Mouse (Mus musculus) right cerebral cortex, postnatal 4 days (tissue): Measurements from ENCODE around the gene Dnah8.
A peak's percentile ranks its signal among the peaks of the same experiment; 100 is the strongest.

ENCODE experiments used
- DNase-seq: peaks from one replicate; pipeline ENCODE4 v3.0.0-alpha.2; 2022

Gene Dnah8

DNA sequence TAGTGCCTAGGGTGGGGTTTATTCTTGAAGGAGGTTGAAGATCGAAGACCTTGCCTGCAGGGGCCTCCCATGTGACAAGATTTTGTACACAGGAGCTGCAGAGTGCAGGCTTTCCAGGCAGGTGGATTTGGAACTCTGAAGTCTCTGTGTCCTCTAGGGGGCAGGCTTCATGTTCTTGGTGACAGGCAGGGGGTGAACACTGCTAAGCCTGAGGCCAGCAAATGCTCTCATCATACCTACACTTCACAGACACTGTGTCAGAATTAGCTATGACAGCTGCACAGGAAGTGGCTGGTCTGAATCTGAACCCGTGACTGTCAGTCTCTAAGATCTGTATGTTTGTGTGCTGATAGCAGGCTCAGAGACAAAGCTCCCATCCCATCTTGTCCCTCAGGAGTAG lies 268.6 kb downstream of the Dnah8 start:
- DNase-seq = no peak

DNA sequence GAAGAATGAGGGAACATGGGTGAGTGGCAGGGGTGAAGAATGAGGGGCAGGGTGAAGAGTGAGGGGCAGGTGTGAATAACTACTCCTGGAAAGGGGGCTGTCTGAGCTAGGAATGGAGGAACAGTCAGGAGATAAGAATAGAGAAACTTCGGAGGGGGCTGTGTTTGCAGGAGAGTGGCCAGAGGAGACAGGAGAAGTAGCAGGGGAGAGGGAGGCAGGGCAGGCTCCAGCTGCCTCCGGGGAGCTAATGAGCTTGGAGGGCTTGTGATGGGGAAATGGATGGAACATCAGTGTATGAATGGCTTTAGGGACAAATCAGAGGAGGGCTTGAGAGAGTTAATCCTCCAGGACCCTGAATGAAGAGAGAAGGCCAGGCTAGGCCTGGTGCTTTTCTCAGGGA lies 272.9 kb downstream of the Dnah8 start:
- DNase-seq = no peak

DNA sequence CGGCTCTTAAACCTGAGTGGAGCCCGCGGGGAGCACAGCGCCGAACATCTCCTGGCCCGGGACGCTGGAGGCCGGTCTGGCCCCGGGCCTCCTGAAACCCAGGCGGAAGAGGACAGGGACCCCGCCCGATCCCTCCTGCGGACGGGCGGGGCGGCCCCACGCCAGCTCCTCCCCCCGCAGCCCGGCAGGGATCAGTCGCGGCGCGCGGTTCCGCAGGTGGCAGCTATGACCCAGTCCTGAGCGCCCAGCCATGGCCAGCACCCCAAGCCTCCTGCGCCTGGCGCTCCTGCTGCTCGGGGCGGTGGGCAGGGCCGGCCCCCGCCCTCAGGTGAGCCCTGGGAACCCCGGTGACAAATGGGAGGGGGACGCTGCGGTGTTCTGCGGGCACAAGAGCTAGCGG lies 277.5 kb downstream of the Dnah8 start, which contains the start of gene Glp1r:
Gene Glp1r, plus strand, starts transcription at position 191 of the 400 bp plus-strand sequence.
- DNase-seq = no peak

- no peak for DNase-seq
These were observed 279.9 kb downstream of the Dnah8 start for GRCm38 (mm10) chr17:30904096-30904495.

- no peak for DNase-seq
These were observed 283.4 kb downstream of the Dnah8 start for GRCm38 (mm10) chr17:30907577-30907976.

GRCm38 (mm10) chr17:30910866-30911731 lies 286.9 kb downstream of the Dnah8 start:
- DNase-seq = peak; percentile 25

GRCm38 (mm10) chr17:30911732-30912088 lies 287.6 kb downstream of the Dnah8 start:
- no peak for DNase-seq

DNA sequence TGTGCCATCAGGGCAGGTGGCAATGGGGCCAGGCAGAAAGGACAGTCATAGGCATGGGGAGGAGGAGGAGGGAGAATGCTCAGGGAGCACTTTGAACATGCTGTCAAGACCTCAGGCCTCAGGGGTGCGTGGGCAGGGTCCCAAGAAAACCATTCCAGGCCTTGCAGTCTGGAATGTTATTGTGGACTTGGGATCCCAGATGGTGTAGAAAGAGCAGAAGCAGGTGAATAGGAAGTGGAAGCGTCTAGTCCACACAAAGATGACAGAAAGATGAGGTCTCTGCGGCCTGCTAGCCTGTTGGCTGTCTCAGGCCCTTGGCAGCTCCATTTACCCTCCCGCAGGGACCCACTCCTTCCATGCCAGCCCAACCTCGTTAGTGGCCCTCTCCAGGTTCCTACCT lies 288.4 kb downstream of the Dnah8 start:
- DNase-seq = no peak

DNA sequence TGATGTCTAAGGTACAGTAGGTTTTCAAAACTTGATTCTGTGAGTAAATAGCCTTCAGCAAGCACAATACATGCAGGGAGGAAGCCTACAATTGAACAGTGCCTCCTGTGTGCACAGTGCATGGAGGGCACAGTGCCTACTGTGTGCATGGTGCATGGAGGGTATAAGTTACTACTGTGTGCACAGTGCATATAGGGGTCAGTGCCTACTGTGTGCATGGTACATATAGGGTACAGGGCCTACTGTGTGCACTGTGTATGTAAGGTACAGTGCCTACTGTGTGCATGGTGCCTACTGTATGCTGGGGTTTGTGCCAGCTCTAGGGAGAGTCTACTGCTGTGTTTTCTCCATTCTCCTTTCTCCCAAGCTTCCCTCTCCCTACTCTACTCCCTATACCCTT lies 290.1 kb downstream of the Dnah8 start:
- DNase-seq = no peak

GRCm38 (mm10) chr17:30923566-30923965 lies 299.4 kb downstream of the Dnah8 start:
- peak; percentile 31 for DNase-seq
